9 mouse cellular contexts compared by ENCODE assay signal in genomic region chr3:126692797-126693196, GRCm38 (mm10).
DNase-seq lines count a peak whose midpoint lies in the region; ATAC-seq and TF ChIP-seq lines count a peak whose summit lies in the region.
"Had no signal": no experiment of that assay in that cellular context is flagged by ENCODE, and none has a peak within 500 bp of the region (broad histone marks: within the 10 kb centered on the region; RNA-seq: fewer than 3 reads in every experiment).

No protein-coding gene starts in this region.

- H3K9me3 ChIP-seq in heart, embryonic 13.5 days, result no peaks in the 10 kb centered on the region
- H3K9me3 ChIP-seq in limb, embryonic 13.5 days, result no peaks in the 10 kb centered on the region
- H3K9me3 ChIP-seq in stomach, embryonic 15.5 days, result no peaks in the 10 kb centered on the region

- TF ChIP-seq CTCF in thymus, adult 2 months (IDR thresholded peaks at IDR 0.05; ENCODE audit: borderline replicate concordance, control insufficient read depth, extremely low read depth, insufficient read depth, low read length, poor library complexity), result no peak

- H3K4me1 ChIP-seq in heart, embryonic 13.5 days, result peaks cover 57% of the 10 kb centered on the region
- peaks cover 12% of the 10 kb centered on the region for H3K4me1 ChIP-seq in thymus, adult 2 months (replicated peaks; ENCODE audit: control insufficient read depth, insufficient read depth, low read length)
- peaks cover 22% of the 10 kb centered on the region for H3K4me1 ChIP-seq in limb, embryonic 13.5 days
- H3K4me1 ChIP-seq in stomach, embryonic 15.5 days, result peaks cover 12% of the 10 kb centered on the region

- no peak for TF ChIP-seq POLR2A in thymus, adult 2 months (IDR thresholded peaks at IDR 0.05; ENCODE audit: control insufficient read depth, extremely low read depth, insufficient read depth, low read length, poor library complexity)

- DNase-seq in heart, postnatal 14 days, result no peak
- DNase-seq in thymus, adult 2 months, result no peak
- DNase-seq in thymus, postnatal 0 days (ENCODE audit: low spot score), result no peak
- no peak for DNase-seq in left cerebral cortex, adult 11 months (ENCODE audit: low spot score)

- WGBS in heart, embryonic 13.5 days, result 55% methylated on average over 8 of the region's 8 CpGs
- 86% methylated on average over 8 of the region's 8 CpGs for WGBS in thymus, adult 2 months
- WGBS in limb, embryonic 13.5 days, result 67% methylated on average over 8 of the region's 8 CpGs
- WGBS in stomach, embryonic 15.5 days, result 64% methylated on average over 8 of the region's 8 CpGs

- H3K9ac ChIP-seq in heart, embryonic 13.5 days, result peak overlapping the region; percentile 50
- H3K9ac ChIP-seq in limb, embryonic 13.5 days, result no peak overlapping the region
- H3K9ac ChIP-seq in stomach, embryonic 15.5 days, result no peak overlapping the region

- peak overlapping the region; percentile 33; the same call in 1 of the 2 replicates for H3K4me3 ChIP-seq in heart, embryonic 13.5 days
- H3K4me3 ChIP-seq in thymus, adult 2 months (ENCODE audit: control insufficient read depth, insufficient read depth, low read length), result peak overlapping the region; percentile 13; the same call in 1 of the 2 replicates
- H3K4me3 ChIP-seq in limb, embryonic 13.5 days, result no peak overlapping the region
- 0 out of 2 replicates have a peak overlapping the region, but pooled peaks have one; percentile 11 for H3K4me3 ChIP-seq in stomach, embryonic 15.5 days (replicated peaks)

- peak overlapping the region; percentile 62 for H3K4me2 ChIP-seq in heart, embryonic 13.5 days
- peak overlapping the region; percentile 39 for H3K4me2 ChIP-seq in limb, embryonic 13.5 days (replicated peaks)
- peak overlapping the region; percentile 41 for H3K4me2 ChIP-seq in stomach, embryonic 15.5 days

- H3K27me3 ChIP-seq in heart, embryonic 13.5 days (replicated peaks), result no peaks in the 10 kb centered on the region
- H3K27me3 ChIP-seq in thymus, adult 2 months (ENCODE audit: control insufficient read depth, insufficient read depth, low read length), result no peaks in the 10 kb centered on the region
- no peaks in the 10 kb centered on the region for H3K27me3 ChIP-seq in limb, embryonic 13.5 days
- no peaks in the 10 kb centered on the region for H3K27me3 ChIP-seq in stomach, embryonic 15.5 days (replicated peaks)
- H3K27me3 ChIP-seq: Patski had no signal

- no peaks in the 10 kb centered on the region for H3K36me3 ChIP-seq in heart, embryonic 13.5 days
- H3K36me3 ChIP-seq in thymus, adult 2 months (ENCODE audit: control insufficient read depth, insufficient read depth, low read length), result no peaks in the 10 kb centered on the region
- H3K36me3 ChIP-seq in limb, embryonic 13.5 days, result no peaks in the 10 kb centered on the region
- H3K36me3 ChIP-seq in stomach, embryonic 15.5 days, result no peaks in the 10 kb centered on the region

- ATAC-seq in heart, embryonic 13.5 days (ENCODE audit: extremely low read depth, insufficient number of reproducible peaks, low FRiP score, low TSS enrichment), result no peak
- ATAC-seq in limb, embryonic 13.5 days (ENCODE audit: low FRiP score, low read depth), result no peak
- ATAC-seq in stomach, embryonic 15.5 days (ENCODE audit: insufficient read depth, low FRiP score, low read depth), result no peak
- no peak for ATAC-seq in monocyte, adult 5-6 weeks (replicated peaks; ENCODE audit: insufficient number of reproducible peaks, low FRiP score, low TSS enrichment, poor library complexity, severe bottlenecking)

- intact Hi-C loops in heart, postnatal 14 days (cut with DNase I), result loop anchor here (2.0 kb wide), 1 partner anchor 78 kb away; no protein-coding TSS in a partner anchor

- H3K27ac ChIP-seq in heart, embryonic 13.5 days (replicated peaks), result peak overlapping the region; percentile 83
- peak overlapping the region; percentile 47; the same call in 1 of the 2 replicates for H3K27ac ChIP-seq in thymus, adult 2 months (ENCODE audit: control insufficient read depth, insufficient read depth, low read length)
- no peak overlapping the region for H3K27ac ChIP-seq in limb, embryonic 13.5 days
- H3K27ac ChIP-seq in stomach, embryonic 15.5 days, result peak overlapping the region; percentile 69
